Mouse (Mus musculus): Measurements from ENCODE around the gene Men1. TPM values are rescaled to one million over a fixed set of nuclear protein-coding genes. Genes with fewer than 3 reads are reported as not detected.

Men1 gene
- polyA plus RNA-seq, 1 experiment from 2014 or later, result 42.1 TPM

- ATAC-seq (no peak), DNase-seq (ENCODE audit: low spot score) (no peak)
- Histone ChIP-seq H3K27ac (ENCODE audit: low read length) (peak overlapping the region; percentile 100), H3K27me3 (replicated peaks; ENCODE audit: insufficient read depth, low read length) (no peaks in the 10 kb centered on the region), H3K4me2 (replicated peaks; ENCODE audit: low read depth, low read length) (peak overlapping the region; percentile 85), H3K9me3 (ENCODE audit: low read length) (no peaks in the 10 kb centered on the region), H3K4me3 (ENCODE audit: low read depth, low read length) (peak overlapping the region; percentile 100), H3K4me1 (ENCODE audit: insufficient read depth, low read depth, low read length) (peaks cover 8% of the 10 kb centered on the region; the same call in 1 of the 2 replicates), H3K9ac (replicated peaks; ENCODE audit: low read depth) (peak overlapping the region; percentile 100), H3K36me3 (ENCODE audit: insufficient read depth, low read length) (peaks cover 34% of the 10 kb centered on the region)
- no peak for TF ChIP-seq CTCF (IDR thresholded peaks at IDR 0.05)
- TF ChIP-seq EP300 (IDR thresholded peaks at IDR 0.05), result no peak
- 2% methylated on average over 2 of the region's 2 CpGs for WGBS
Measured at GRCm38 (mm10) chr19:6364842-6365241, 30.1 kb downstream of the Men1 start.

- Histone ChIP-seq H3K27me3 (replicated peaks; ENCODE audit: insufficient read depth, low read length) (no peaks in the 10 kb centered on the region), H3K27ac (ENCODE audit: low read length) (no peak overlapping the region), H3K36me3 (ENCODE audit: insufficient read depth, low read length) (peaks cover 69% of the 10 kb centered on the region), H3K4me2 (replicated peaks; ENCODE audit: low read depth, low read length) (no peak overlapping the region), H3K4me3 (ENCODE audit: low read depth, low read length) (no peak overlapping the region), H3K9me3 (ENCODE audit: low read length) (no peaks in the 10 kb centered on the region), H3K9ac (replicated peaks; ENCODE audit: low read depth) (no peak overlapping the region), H3K4me1 (ENCODE audit: insufficient read depth, low read depth, low read length) (peaks cover 4% of the 10 kb centered on the region; the same call in 1 of the 2 replicates)
- 74% methylated on average over 2 of the region's 2 CpGs for WGBS
- DNase-seq (ENCODE audit: low spot score) (no peak), ATAC-seq (no peak)
- TF ChIP-seq EP300 (IDR thresholded peaks at IDR 0.05), result no peak
- TF ChIP-seq CTCF (IDR thresholded peaks at IDR 0.05), result no peak
Measured at GRCm38 (mm10) chr19:6370175-6370574, 35.4 kb downstream of the Men1 start.

DNA sequence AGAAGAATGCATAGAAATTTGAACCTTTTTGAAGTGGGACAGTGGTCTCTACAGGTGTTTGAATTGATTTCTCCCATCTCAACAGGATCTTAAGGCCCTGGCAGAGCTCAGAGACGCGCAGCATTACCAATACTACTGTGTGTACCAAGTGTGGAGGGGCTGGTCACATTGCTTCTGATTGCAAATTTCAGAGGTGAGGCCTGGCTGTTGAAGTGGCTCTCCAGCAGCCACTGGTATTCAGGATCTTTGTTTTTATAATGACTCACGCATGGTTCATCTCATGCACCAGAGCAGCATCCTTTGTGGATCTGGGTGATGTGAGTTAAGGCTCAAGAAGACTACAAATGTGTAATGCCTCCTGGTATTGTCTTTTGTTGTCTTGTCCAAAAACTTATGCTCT lies 37.7 kb downstream of the Men1 start:
- peak; percentile 52 for ATAC-seq
- H3K9me3 ChIP-seq (ENCODE audit: low read length), result no peaks in the 10 kb centered on the region
- no peaks in the 10 kb centered on the region for H3K27me3 ChIP-seq (replicated peaks; ENCODE audit: insufficient read depth, low read length)
- no peak overlapping the region for H3K4me2 ChIP-seq (replicated peaks; ENCODE audit: low read depth, low read length)
- H3K9ac ChIP-seq (replicated peaks; ENCODE audit: low read depth), result no peak overlapping the region
- no peak overlapping the region for H3K27ac ChIP-seq (ENCODE audit: low read length)
- H3K36me3 ChIP-seq (ENCODE audit: insufficient read depth, low read length), result peaks cover 59% of the 10 kb centered on the region
- TF ChIP-seq CTCF (IDR thresholded peaks at IDR 0.05) (no peak), EP300 (IDR thresholded peaks at IDR 0.05) (no peak)
- no peak overlapping the region for H3K4me3 ChIP-seq (ENCODE audit: low read depth, low read length)
- WGBS, result 47% methylated on average over 3 of the region's 3 CpGs
- DNase-seq (ENCODE audit: low spot score), result peak; percentile 69
- H3K4me1 ChIP-seq (ENCODE audit: insufficient read depth, low read depth, low read length), result no peaks in the 10 kb centered on the region

GRCm38 (mm10) chr19:6373539-6374400 lies 39.0 kb downstream of the Men1 start:
- H3K27ac ChIP-seq (ENCODE audit: low read length), result no peak overlapping the region
- H3K4me2 ChIP-seq (replicated peaks; ENCODE audit: low read depth, low read length), result no peak overlapping the region
- H3K9ac ChIP-seq (replicated peaks; ENCODE audit: low read depth), result no peak overlapping the region

DNA sequence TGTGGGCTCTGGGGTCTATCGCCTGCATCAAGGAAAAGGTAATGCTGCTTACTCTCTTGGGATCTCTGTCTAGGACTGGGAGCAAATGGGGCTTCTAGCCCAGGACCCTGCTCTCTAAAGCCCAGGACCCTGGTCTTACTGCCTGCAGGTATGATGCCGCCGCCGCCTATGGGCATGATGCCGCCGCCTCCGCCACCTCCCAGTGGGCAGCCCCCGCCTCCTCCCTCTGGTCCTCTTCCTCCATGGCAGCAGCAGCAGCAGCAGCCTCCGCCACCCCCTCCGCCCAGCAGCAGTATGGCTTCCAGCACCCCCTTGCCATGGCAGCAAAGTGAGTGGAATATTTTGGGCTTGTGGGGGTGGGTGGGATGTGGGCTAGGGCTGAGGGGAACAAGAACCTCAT lies 39.8 kb downstream of the Men1 start:
- H3K36me3 ChIP-seq (ENCODE audit: insufficient read depth, low read length), result peaks cover 54% of the 10 kb centered on the region
- H3K4me2 ChIP-seq (replicated peaks; ENCODE audit: low read depth, low read length), result no peak overlapping the region
- no peak overlapping the region for H3K27ac ChIP-seq (ENCODE audit: low read length)
- WGBS, result 98% methylated on average over 10 of the region's 10 CpGs
- H3K27me3 ChIP-seq (replicated peaks; ENCODE audit: insufficient read depth, low read length), result no peaks in the 10 kb centered on the region
- TF ChIP-seq EP300 (IDR thresholded peaks at IDR 0.05) (no peak), CTCF (IDR thresholded peaks at IDR 0.05) (no peak)
- no peak overlapping the region for H3K4me3 ChIP-seq (ENCODE audit: low read depth, low read length)
- ATAC-seq (no peak), DNase-seq (ENCODE audit: low spot score) (no peak)
- H3K9ac ChIP-seq (replicated peaks; ENCODE audit: low read depth), result no peak overlapping the region
- no peaks in the 10 kb centered on the region for H3K9me3 ChIP-seq (ENCODE audit: low read length)
- no peaks in the 10 kb centered on the region for H3K4me1 ChIP-seq (ENCODE audit: insufficient read depth, low read depth, low read length)

More at GRCm38 (mm10) chr19:6373539-6374400, 39.0 kb downstream of the Men1 start:
- Histone ChIP-seq H3K4me1 (ENCODE audit: insufficient read depth, low read depth, low read length) (no peaks in the 10 kb centered on the region), H3K36me3 (ENCODE audit: insufficient read depth, low read length) (peaks cover 58% of the 10 kb centered on the region), H3K27me3 (replicated peaks; ENCODE audit: insufficient read depth, low read length) (no peaks in the 10 kb centered on the region), H3K4me3 (ENCODE audit: low read depth, low read length) (no peak overlapping the region), H3K9me3 (ENCODE audit: low read length) (no peaks in the 10 kb centered on the region)
- WGBS, result 48% methylated on average over 12 of the region's 12 CpGs
- no peak for TF ChIP-seq EP300 (IDR thresholded peaks at IDR 0.05)
- TF ChIP-seq CTCF (IDR thresholded peaks at IDR 0.05), result peak; percentile 86
- DNase-seq (ENCODE audit: low spot score) (peak; percentile 76), ATAC-seq (peak; percentile 50)

DNA sequence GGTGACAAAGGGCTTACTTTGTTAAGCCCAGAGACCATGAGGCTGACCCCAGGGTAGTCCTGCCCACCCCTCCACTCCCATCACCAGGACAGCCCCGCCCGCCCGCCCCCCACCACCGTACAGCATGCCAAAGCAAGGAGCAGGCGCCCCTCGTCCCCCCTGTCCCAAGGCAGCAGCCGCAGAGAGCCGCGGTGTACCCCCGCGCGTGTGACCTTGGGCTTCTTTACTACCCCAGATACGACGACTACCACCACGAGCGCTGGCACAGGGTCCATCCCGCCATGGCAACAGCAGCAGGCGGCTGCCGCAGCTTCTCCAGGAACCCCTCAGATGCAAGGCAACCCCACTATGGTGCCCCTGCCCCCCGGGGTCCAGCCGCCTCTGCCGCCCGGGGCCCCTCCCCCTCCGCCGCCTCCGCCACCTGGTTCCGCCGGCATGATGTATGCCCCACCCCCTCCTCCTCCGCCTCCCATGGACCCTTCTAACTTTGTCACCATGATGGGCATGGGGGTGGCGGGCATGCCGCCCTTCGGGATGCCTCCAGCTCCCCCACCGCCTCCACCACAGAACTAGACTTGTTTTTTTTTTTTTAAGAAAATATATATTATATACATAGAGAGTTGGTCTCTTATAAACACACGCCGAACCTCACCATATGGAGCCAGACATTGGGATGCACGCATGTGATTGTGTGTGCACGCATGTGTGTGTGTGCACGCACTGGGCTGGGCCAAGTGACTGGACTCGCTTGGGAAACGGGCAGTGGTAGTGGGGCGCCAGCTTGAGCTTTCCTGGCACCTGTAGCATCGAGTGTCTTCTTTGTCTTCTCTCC lies 40.9 kb downstream of the Men1 start:
- WGBS, result 89% methylated on average over 38 of the region's 42 CpGs
- no peaks in the 10 kb centered on the region for H3K9me3 ChIP-seq (ENCODE audit: low read length)
- TF ChIP-seq CTCF (IDR thresholded peaks at IDR 0.05) (no peak), EP300 (IDR thresholded peaks at IDR 0.05) (no peak)
- H3K9ac ChIP-seq (replicated peaks; ENCODE audit: low read depth), result no peak overlapping the region
- no peak overlapping the region for H3K27ac ChIP-seq (ENCODE audit: low read length)
- peaks cover 52% of the 10 kb centered on the region for H3K36me3 ChIP-seq (ENCODE audit: insufficient read depth, low read length)
- ATAC-seq (no peak), DNase-seq (ENCODE audit: low spot score) (no peak)
- no peak overlapping the region for H3K4me2 ChIP-seq (replicated peaks; ENCODE audit: low read depth, low read length)
- H3K27me3 ChIP-seq (replicated peaks; ENCODE audit: insufficient read depth, low read length), result no peaks in the 10 kb centered on the region
- H3K4me1 ChIP-seq (ENCODE audit: insufficient read depth, low read depth, low read length), result no peaks in the 10 kb centered on the region
- no peak overlapping the region for H3K4me3 ChIP-seq (ENCODE audit: low read depth, low read length)

All from lung, postnatal 0 days (tissue).